26 mouse cellular contexts compared by ENCODE assay signal in the genomic region with DNA sequence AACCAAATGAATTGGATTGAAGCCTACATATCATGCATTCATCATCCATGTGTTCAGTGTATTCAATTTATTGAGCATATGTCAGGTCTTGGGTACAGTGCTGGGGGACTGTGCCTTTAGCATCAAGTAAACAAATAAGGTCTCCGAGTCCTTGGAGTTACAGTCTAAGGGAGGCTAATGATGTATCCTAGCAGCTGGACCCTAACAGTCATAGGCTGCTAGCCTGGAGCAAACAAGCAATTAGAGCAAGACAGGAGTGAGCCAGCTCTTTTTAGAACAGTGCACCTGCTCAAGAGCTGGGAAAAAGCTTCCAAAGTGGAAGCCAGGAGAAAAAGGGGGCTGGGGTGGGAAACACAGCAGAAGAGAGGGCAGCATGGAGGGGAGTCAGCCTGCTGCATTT. TPM values are rescaled to one million over a fixed set of nuclear protein-coding genes. Genes with fewer than 3 reads are reported as not detected.
DNase-seq lines count a peak whose midpoint lies in the region; ATAC-seq and TF ChIP-seq lines count a peak whose summit lies in the region.
"Had no signal": no experiment of that assay in that cellular context is flagged by ENCODE, and none has a peak within 500 bp of the region (broad histone marks: within the 10 kb centered on the region; RNA-seq: fewer than 3 reads in every experiment).

No protein-coding gene starts in this region.

- no peak for TF ChIP-seq EP300 in liver, postnatal 0 days (IDR thresholded peaks at IDR 0.05; ENCODE audit: low read depth)

- no peak for TF ChIP-seq CTCF in liver, postnatal 0 days (IDR thresholded peaks at IDR 0.05; ENCODE audit: low read depth)
- no peak for TF ChIP-seq CTCF in brain, embryonic 14.5 days (IDR thresholded peaks at IDR 0.05; ENCODE audit: borderline replicate concordance, extremely low read depth, insufficient read depth, insufficient read length)

- intact Hi-C loops in heart, postnatal 14 days (cut with DNase I), result loop anchor here (5.0 kb wide), 1 partner anchor 1769 kb away; no protein-coding TSS in a partner anchor

- H3K9ac ChIP-seq in liver, postnatal 0 days (replicated peaks), result no peak overlapping the region
- H3K9ac ChIP-seq: embryonic facial prominence, embryonic 12.5 days; heart, embryonic 15.5 days; midbrain, embryonic 15.5 days; neural tube, embryonic 12.5 days had no signal

- H3K36me3 ChIP-seq in liver, postnatal 0 days (replicated peaks; ENCODE audit: insufficient read depth, low read length), result no peaks in the 10 kb centered on the region
- H3K36me3 ChIP-seq: embryonic facial prominence, embryonic 12.5 days; heart, embryonic 15.5 days; midbrain, embryonic 15.5 days; neural tube, embryonic 12.5 days had no signal

- H3K4me1 ChIP-seq in liver, postnatal 0 days (ENCODE audit: insufficient read depth), result peaks cover 6% of the 10 kb centered on the region
- H3K4me1 ChIP-seq: embryonic facial prominence, embryonic 12.5 days; neural tube, embryonic 12.5 days had no signal

- no peaks in the 10 kb centered on the region for H3K27me3 ChIP-seq in liver, postnatal 0 days (ENCODE audit: insufficient read depth, low read length)
- H3K27me3 ChIP-seq: embryonic facial prominence, embryonic 12.5 days; heart, embryonic 15.5 days; megakaryocyte, embryonic 14.5 days; midbrain, embryonic 15.5 days; neural tube, embryonic 12.5 days had no signal

- no peak for TF ChIP-seq POLR2A in brain, embryonic 14.5 days (IDR thresholded peaks at IDR 0.05; ENCODE audit: borderline replicate concordance, extremely low read depth, insufficient read depth, insufficient read length, poor library complexity, severe bottlenecking)

- ATAC-seq in liver, postnatal 0 days, result no peak
- ATAC-seq: CD4-positive, CD25-positive, alpha-beta regulatory T cell, adult 4 months; inflammation-experienced regulatory T-cells, adult 6 months; midbrain, embryonic 15.5 days had no signal

- H3K9me3 ChIP-seq in liver, postnatal 0 days (ENCODE audit: low read length), result no peaks in the 10 kb centered on the region
- H3K9me3 ChIP-seq: embryonic facial prominence, embryonic 12.5 days; heart, embryonic 15.5 days; megakaryocyte, embryonic 14.5 days; midbrain, embryonic 15.5 days; neural tube, embryonic 12.5 days had no signal

- H3K27ac ChIP-seq in liver, postnatal 0 days (ENCODE audit: low read depth), result 0 out of 2 replicates have a peak overlapping the region, but pooled peaks have one; percentile 18
- H3K27ac ChIP-seq: embryonic facial prominence, embryonic 12.5 days; heart, embryonic 15.5 days; kidney, postnatal 0 days; midbrain, embryonic 15.5 days; neural tube, embryonic 12.5 days had no signal

- DNase-seq in cerebellum, adult 9-11 months, result peak; percentile 18
- no peak for DNase-seq in cerebellum, adult 8-10 months
- peak; percentile 66 for DNase-seq in heart, adult 11 months
- DNase-seq in heart, postnatal 14 days, result no peak
- no peak for DNase-seq in liver, postnatal 0 days
- no peak for DNase-seq in liver
- peak; percentile 80 for DNase-seq in brain, embryonic 14.5 days (ENCODE audit: low read depth)
- no peak for DNase-seq in lung, postnatal 10 days
- DNase-seq: adrenal gland, postnatal 14 days; cerebellum, postnatal 14 days; heart, postnatal 4 days; kidney, adult 2 months; lung, adult 18-20 months; lung, postnatal 14 days; right cerebral cortex, postnatal 4 days; thymus, adult 18-20 months; thymus, postnatal 36 days had no signal

- no peak overlapping the region for H3K4me2 ChIP-seq in liver, postnatal 0 days (ENCODE audit: low read depth, low read length)
- H3K4me2 ChIP-seq: embryonic facial prominence, embryonic 12.5 days; heart, embryonic 15.5 days; liver, embryonic 11.5 days; midbrain, embryonic 15.5 days; neural tube, embryonic 12.5 days had no signal

- 79% methylated on average over 1 of the region's 1 CpGs for WGBS in liver, postnatal 0 days (ENCODE audit: insufficient replicate concordance)

- H3K4me3 ChIP-seq in liver, postnatal 0 days (ENCODE audit: low read depth, low read length), result no peak overlapping the region
- H3K4me3 ChIP-seq: embryonic facial prominence, embryonic 12.5 days; heart, embryonic 15.5 days; megakaryocyte, embryonic 14.5 days; midbrain, embryonic 15.5 days; neural tube, embryonic 12.5 days had no signal

RNA-seq across cellular contexts. Expression of a gene that starts 1.3 kb away (rescaled TPM):
- 100 to 1,000 TPM; 231 to 253 TPM for total RNA-seq in heart, postnatal 14 days (2021)
- polyA plus RNA-seq in liver, postnatal 0 days (2015; fragmentation: Nextera tagmentation; extraction: Ambion mirVana), result 68.5 and 70.1 TPM in 2 replicates
- 14.2 and 15.5 TPM in 2 replicates for polyA plus RNA-seq in brain, embryonic 14.5 days (2012; rRNA removed)

RNA-seq across cellular contexts. Expression of a gene that starts 27.8 kb away (rescaled TPM):
- total RNA-seq in heart, postnatal 14 days (2021), result 1 to 10 TPM in 1 of 2 experiments, under 1 TPM in 1; 0.76 to 1.0 TPM
- polyA plus RNA-seq in liver, postnatal 0 days (2015; fragmentation: Nextera tagmentation; extraction: Ambion mirVana), result 4.3 and 4.8 TPM in 2 replicates
- polyA plus RNA-seq in brain, embryonic 14.5 days (2012; rRNA removed), result 0.15 and 0.28 TPM in 2 replicates

Comparison
In these comparisons a context has a peak if more than half of its experiments do, and no peak if none do; other contexts are left out.
1. DNase-seq: peak in cerebellum, adult 9-11 months (single experiment), heart, adult 11 months (single experiment) and brain, embryonic 14.5 days (single experiment); none in cerebellum, adult 8-10 months (single experiment), heart, postnatal 14 days (0 of 2), liver, postnatal 0 days (single experiment), liver (single experiment) and lung, postnatal 10 days (single experiment).